Mouse (Mus musculus) heart, postnatal 4 days (tissue): Measurements from ENCODE around the gene Ptprd. TPM values are rescaled to one million over a fixed set of nuclear protein-coding genes. Genes with fewer than 3 reads are reported as not detected.
A peak's percentile ranks its signal among the peaks of the same experiment; 100 is the strongest.

Source experiments
- DNase-seq: peaks from one replicate; pipeline ENCODE4 v3.0.0; 2021
- total RNA-seq, 2 experiments: library from RNA; stranded (reverse); gene quantifications; 2 replicates each; pipeline ENCODE4 v1.2.3; 2021

Gene Ptprd
- total RNA-seq, 2 experiments from 2014 or later: 42.8 to 45.5 TPM

DNA sequence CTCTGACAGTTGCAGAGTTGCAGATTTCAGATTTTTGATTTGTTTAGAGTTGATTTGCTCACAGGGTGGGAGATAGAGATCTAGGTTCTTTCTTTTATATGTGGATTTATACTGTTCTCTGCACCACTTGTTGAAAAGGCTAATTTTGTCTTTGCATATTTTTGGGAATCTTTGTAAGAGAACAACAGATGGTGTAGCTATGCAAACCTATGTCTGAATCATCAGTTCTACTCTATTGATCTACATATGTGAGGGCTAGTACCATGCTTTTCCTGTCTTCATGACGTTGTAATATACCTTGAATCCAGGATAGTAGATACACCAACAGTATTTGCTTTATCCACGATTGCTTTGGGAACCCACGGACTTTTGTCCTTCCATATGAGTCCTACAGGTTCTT, 1628.7 kb downstream of the Ptprd start:
- DNase-seq: no peak

DNA sequence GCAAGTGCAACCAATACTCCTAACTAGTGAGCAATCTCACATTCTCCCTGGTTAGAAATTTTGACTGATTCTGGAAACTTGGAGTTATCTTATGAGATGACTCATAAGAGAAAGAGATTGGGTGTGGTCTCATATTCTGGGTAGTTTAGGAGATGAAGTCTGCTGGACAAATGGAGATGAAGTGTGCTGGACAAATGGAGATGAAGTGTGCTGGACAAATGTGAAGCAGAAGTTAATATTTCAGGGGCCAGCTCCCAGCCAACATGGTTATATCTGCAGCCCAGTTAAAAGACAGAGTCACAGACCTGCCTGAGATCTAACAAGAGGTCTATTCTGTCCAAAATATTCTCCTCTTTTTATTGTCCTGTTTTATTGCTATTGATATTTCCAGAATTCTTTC, 1645.8 kb downstream of the Ptprd start:
- DNase-seq: no peak

DNA sequence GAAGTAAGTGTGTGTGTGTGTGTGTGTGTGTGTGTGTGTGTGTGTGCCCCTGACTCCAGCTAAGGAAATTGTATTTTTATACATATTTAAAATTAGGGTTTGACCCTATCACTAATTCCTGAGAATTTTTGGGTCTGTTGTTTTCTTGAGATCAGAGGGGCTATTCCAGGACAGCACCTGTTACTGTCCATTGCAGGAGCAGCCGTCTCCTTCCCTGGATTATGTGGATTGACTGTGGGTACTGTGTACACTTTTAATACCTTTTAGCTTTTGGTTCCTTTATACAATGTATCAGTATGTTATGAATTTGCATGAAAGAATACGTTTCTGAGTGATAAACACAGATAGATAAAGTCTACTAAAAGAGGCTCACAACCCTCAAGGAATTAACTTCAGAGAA, 1670.0 kb downstream of the Ptprd start:
- no peak for DNase-seq

DNA sequence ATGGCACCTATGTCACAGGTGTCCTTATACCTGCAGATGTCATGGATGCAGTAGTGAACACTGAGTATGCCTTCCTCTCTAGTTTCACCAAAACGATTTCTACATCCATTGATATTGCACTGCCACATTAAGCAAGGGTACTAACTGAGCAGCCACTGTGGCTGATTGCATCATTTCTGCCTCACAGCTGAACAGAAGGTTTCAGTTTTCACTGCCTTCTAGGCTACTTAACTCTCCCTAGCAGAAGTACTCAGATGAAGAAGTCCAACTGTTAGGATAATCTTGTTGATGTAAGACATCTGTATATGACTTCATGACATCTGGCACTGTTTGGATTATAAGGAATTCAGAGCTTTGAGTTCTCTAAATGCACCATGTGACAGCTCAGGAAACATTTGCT, 1678.8 kb downstream of the Ptprd start:
- DNase-seq: no peak

DNA sequence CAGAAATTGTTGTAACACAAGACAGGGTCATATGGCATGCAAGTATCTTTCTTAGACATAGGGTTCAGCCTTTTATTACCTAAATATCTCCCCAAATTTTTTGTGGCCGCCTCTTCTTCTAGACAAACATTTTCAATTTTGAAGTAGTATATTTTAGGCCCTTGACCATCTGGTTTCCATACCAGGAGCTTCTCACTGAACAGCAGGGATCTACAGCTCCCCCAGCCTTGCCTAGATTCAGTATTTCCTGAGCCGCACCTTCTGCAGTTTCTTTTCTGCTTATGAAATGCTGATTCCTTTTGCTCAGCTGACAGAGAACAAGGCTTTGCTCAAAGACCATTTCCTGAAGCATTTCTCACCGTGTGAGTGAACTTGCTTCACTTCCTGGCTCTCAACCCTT, 1686.5 kb downstream of the Ptprd start:
- no peak for DNase-seq

DNA sequence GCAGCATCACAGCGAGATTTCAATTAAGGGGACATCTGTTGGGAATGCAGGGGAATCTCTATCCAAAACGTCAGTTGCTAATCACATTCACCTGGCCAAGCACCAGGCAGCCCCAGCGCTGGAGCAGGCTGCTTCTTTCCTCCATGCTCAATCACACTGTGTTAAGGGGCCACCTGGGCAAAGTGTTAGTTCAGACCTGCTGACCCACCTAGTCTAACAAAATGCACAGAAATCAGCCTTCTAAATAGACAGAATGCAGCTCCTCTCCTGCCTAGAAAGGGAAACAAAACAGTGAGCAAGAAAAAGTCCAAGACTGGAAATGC, 1708.5 kb downstream of the Ptprd start:
- no peak for DNase-seq

DNA sequence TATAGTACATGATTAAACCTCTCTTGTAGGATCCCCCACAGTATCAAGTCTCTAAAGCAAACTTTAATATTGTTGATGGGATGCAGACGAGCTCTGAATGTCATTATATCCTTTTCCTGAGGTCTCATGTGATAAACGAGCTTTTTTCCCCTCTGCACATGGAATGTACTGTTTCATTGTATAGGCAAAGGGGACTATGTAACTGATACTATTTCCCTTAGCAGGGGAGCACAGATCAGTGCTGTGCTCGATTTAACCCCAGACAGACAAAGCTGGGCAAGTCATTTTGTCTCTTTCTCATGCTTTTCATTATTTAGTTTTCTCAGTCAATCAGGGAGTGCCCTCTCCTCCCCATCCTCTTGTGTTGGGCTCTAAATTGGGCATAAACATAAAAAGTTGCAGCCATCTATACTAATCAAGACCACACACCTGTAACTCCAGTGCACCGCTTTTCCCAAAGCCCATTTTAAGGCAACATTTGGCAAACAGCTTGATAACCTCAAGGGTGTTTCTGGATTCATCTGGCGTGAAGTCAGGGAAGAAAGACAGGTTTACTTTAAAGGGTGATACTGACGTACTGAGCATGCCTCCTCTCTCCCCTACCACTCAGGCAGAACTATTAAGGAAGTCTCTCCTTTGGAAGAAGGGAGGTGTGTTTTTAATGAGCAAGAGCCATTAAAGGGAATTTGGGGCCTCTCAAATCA, 1709.0 kb downstream of the Ptprd start:
- no peak for DNase-seq

DNA sequence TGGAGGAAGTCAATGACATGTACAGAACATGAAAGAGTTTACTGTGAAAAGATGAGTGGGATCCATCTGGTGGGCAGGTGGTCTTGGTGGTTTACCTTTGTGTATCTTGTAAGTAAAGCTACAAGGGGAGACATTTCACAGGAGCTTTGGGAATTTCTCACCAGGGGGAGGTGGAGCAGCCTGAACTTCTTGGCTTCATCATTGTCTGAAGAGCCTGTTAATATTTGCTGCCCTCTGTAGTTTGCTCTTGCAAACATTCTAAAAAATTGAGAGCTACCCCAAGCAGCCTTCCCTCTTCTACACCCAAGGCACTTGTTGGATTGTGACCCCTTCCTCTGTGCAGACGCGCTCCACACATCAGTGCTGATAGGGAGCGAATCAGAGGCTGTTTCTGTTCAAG, 1725.9 kb downstream of the Ptprd start:
- DNase-seq: no peak

DNA sequence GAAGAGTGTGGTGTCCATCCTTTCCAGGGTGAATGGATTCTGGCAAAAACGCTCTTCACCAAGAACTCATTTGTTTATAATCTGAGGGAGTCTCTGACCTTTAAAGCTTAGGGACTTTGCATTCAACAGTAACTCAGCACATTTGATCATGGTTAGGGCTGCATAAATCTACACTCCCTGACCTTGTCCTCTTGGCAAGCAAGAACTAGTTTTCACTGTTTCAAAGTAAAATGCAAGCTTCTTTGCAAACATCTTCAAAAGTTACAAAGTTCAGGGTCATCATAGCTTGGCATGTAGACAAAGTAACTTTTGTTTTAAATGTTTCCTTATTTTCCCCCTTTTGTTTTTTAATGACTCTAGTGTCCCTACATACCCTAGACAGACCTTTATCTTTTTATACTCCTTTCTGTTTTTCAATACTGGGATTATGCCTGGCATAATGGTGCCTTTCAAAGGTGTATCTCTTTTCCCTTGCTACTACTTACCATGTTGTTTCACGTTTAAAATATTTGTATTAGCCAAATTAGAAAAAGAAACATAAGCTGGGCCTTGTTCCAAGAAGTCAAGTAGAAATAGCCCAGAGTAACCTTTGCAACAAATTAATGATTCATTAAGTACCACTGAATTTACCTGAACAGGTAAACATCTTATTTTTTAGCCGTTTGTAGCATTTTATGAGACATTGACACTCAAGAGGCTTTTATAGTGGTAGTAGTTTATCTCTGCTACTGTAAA, 1743.2 kb downstream of the Ptprd start:
- no peak for DNase-seq

DNA sequence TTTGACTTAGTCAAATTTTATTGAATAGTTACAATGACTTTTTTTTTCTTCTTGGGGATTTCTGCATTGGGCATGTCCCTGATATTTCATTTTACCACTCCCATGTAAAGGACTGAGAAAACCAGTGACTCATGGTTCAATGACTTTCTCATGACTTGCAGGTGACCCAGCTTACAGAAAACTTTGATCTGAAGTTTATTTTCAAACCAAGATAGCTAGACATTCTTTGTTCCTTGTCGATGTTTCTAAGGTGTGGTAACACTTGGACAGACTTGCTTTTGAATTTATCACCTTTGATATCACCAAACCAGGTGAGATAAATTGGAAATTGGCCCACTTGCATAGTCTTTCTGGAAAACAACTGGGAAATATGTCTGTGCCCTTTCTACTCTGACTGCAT, 1747.1 kb downstream of the Ptprd start:
- no peak for DNase-seq

DNA sequence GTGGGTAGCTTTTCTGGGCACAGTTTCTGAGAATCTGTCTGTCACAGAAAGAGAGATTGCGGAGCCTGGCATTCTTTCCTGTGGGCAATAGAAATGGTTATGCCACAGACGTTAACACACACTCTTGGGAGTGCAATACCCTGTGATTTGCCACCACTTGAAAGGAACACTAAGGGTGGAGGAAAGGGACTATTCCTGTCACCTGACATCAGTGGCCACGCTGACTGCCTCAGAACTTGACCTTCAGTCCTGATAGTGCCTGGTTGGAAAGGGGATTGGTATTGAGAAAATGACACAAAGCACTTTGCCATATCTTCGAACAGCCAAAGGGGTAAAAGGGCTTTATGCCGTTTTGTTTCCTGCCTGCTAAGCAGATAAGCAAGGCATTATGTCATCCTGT, 1750.4 kb downstream of the Ptprd start:
- DNase-seq: peak; percentile 25

DNA sequence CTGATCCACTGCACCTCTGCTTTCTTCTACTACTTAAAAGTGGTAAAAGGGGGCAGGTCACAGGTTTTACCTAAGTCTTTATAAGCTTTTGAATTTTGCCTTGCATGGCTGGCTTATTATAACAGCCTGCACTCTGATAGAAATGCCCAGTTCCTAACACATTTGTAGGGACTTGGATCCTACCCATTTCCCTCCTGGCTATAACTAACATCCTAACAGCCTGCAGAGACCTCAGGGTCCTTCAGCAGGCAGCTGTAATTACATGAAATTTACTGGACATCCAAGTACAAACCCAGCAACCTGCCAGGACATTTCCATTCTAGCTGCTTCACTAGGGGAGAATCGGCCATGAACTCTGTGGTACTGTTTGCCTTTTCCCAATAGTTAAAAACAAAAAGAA, 1751.2 kb downstream of the Ptprd start:
- DNase-seq: no peak

DNA sequence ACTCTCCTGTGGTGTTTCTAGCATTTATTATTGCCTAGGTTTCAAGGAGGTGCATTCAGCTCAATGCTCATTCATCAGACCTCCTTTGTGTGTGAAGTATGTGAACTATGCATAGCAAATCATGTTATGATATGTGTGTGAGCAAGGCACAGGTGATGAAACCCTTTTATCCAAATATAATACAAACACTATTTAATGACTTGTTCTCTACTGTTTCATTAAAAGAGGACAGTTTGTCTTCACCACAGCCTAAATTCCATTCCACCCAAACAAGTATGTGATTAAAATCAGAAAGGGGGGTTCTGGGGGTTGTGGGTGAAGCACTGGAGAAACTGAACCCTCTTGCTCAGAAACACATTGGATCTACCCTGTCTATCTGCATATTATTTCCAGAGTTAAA, 1752.1 kb downstream of the Ptprd start:
- no peak for DNase-seq

DNA sequence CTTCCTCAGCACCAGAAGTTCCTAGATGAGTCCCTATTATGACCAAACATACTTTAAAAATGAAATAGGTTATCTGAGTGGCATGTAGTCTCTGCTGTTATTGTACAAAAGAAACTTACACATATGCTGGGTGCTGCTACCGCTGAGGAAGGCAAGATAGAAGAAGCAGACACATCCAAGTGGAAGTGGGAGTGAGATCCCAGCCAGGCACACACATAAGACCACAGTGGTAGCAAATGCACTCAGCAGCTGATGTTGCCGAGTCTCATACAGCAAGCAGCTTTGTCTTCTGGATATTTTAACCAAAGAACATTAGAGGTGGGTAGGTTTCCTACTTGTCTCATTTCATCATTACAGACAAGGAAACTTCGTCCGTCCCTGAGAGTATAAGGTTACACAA, 1759.5 kb downstream of the Ptprd start:
- no peak for DNase-seq

DNA sequence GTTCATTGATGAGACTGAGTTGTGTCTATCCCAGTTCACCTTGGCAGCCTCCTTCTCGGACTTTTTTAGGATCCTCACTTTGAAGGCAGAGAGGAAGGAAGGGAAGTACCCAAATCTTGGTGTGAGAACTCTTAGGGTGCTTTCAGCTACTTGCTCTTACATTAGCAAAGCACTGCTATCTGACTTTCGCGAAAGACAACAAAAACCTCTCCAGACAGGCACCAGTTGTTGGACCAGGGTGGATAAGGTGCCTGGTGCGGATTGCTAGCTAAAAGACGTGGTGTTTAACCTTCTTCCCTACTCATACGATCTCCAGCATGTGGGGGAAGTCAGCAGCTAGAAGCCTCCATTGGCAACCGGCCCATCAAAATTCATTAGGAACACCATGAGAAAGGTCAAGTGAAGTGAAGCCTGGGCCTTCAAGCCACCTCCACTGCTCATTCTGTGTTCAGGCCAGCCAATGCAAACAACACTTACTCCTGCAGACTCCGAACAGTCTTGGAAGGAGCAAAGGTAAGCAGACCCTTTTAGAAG, 1760.7 kb downstream of the Ptprd start:
- no peak for DNase-seq

DNA sequence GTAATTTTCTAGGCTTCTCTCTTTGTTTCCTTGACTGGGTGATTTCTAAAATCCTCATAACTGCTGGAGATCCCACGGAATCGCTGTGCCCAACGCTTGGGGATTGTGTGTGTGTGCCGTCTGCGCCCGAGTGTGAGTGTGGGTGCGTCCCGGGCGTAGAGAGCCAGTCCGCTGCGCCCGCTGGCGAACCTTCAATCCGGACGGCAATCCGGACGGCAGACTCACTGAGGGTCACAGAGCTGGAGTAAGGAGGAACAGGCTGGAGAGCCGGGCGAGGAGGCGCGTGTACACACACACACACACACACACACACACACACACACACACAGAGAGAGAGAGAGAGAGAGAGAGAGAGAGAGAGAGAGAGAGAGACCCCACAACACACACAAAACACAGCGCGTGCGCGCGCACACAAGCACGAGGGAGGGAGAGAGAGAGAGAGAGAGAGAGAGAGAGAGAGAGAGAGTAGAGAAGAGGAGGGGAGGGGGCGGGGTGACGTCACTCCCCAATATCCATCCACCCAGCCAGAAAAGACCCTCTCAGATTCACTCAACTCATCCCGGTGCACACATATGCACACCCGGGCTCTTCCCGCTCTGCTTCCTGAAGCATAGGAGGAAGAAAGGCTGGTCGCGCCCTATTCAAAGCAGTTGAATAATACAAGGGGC, 1761.3 kb downstream of the Ptprd start:
- DNase-seq: peak; percentile 63

DNA sequence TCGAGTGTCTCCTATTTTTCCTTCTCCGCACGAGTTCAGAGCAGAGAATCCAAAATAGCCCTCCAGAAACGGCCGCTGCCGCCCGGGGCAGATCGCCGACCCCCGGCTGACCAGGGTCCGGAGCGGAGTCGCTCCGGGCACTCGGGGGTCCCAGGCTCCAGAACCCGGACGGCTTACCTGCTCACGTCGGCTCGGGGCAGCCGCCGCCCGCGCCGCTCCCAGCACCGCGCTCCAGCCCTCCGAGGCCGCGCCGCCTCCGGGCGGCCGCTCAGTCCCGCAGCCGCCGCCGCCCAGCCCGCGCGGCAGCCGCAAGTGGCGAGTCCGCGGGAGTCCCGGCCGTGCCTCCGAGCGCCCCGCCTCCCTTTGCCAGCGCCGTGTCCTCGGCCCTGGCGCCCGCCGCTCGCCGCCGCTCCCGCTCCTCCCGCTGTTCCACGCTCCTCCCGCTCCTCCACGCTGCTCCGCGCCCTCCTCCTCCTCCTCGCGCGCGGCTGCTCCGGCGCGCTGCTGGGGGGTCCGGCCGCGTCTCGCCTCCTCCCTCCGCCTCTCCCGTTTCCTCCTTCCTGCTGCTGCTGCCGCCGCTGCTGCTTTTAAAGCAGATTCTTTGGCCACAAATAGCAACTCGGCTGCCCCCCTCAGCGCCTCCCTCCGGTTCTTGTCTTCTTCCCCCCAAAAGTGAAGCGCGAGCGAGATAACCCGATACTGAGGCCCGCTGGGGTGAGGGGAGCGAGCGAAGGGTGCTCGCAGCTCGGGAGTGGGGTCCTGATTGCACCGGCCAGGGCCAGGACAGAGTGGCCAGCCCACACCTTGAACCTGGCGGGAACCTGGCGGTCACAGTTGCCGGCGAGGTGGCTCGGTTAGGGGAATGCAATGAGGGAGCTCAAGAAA, 1762.1 kb downstream of the Ptprd start:
- peak; percentile 71 for DNase-seq

DNA sequence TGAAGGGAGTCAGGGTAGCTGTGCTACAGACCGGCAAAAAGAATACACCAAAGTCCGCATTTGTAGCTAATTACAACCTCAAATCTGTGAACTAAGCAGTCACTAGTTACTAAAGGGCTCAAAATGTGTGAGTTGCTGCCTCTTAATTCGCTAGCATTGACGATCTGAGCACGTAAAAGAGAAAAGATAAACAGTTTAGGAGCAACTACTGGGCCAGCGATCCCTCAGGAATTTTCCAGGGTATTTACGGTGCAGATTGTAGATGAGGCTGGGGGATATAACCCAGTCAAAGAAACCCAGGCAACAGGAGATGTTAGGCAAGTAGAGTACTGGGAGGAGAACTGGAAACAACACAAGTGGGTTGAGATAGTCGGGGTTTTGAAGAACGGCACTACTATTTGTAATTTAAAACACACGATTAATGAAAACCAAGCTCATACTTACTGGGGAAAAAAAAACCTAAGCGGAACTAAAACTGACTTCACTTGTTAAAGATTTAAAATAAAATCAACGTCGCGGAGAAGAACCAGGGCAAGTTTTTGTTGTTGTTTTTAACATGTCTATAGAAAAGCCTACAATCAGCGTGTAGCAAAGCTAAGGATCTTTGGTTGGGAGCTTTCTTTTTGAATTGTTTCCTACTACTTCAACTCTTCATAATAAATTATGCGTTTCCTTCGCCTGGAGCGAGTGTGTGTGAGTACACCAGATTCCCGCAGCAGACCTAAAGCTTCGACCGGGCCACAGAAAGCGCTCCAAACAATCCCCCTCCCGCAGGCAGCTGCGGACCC, 1762.9 kb downstream of the Ptprd start:
- no peak for DNase-seq

DNA sequence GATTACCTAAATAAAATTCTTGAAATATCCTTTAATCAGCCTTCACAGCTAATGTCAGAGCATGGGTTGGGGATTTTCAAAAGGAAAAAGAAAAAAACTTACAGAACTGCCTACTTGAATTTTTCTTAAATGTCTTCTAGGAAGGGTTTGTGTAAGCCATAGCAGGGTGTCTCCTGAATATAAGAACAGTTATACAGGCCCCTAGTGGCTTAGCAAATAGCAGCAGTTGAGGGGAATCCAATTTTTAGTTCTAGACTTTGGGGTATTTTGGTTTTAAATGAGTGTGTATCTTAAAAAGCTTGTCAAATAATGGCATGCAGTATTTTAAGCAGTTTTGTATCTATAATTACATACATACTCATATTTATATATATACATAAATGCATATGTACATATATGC, 1764.4 kb downstream of the Ptprd start:
- DNase-seq: no peak

DNA sequence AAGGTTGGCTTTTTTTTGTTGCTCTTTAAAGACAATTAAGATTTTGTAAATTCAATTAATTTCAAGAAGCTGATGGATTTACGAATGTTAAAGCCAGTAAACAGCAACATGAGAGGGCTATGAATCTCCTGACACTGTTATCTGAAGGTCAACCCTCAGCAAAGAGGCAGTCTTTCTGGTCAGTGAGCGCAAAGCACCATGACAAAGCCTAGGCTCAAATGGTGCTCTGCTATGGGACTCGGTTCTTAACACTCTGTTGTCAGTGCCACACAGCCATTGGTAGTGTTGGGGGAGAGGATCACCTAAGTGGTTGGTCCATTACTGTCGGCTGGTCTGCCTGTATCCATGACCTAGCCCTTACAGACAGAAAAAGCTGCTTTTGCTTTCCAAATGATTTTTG, 1767.0 kb downstream of the Ptprd start:
- DNase-seq: no peak

DNA sequence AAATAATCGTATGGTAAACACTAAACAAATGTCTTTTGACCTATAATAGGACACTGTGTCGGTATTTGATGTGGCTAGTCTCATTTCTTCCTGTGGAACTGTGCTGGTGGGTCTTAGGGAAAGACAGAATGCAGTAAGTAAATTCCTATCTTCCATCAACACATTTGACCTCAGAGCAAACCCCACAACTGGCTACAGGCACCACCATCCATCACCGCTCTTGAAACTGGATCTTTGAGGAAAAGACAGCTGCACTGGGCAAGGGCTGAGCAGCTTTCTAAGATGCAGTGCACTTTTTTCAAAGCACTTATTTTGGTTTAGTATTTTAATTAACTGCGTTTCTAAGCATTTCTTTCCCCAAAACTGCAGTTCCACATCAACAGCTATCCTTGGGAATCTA, 1768.2 kb downstream of the Ptprd start:
- DNase-seq: no peak
